Mouse (Mus musculus): ENCODE data around the gene Arhgap22. TPM values are rescaled to one million over a fixed set of nuclear protein-coding genes. Genes with fewer than 3 reads are reported as not detected.
A peak's percentile ranks its signal among the peaks of the same experiment; 100 is the strongest.

Gene Arhgap22
- polyA plus RNA-seq, 1 experiment from 2014 or later, result 4.0 TPM

- Histone ChIP-seq H3K27me3 (replicated peaks) (0 out of 2 replicates have a peak, but pooled peaks cover 2% of the 10 kb centered on the region), H3K9me3 (no peaks in the 10 kb centered on the region), H3K9ac (no peak overlapping the region), H3K4me2 (no peak overlapping the region), H3K36me3 (no peaks in the 10 kb centered on the region), H3K4me1 (peaks cover 23% of the 10 kb centered on the region), H3K4me3 (no peak overlapping the region), H3K27ac (replicated peaks) (no peak overlapping the region)
- no peak for ATAC-seq (ENCODE audit: extremely low read depth, insufficient number of reproducible peaks, low FRiP score, low TSS enrichment)
- 74% methylated on average over 4 of the region's 4 CpGs for WGBS
Observed at GRCm38 (mm10) chr14:33287920-33288319, 74.1 kb downstream of the Arhgap22 start.

DNA sequence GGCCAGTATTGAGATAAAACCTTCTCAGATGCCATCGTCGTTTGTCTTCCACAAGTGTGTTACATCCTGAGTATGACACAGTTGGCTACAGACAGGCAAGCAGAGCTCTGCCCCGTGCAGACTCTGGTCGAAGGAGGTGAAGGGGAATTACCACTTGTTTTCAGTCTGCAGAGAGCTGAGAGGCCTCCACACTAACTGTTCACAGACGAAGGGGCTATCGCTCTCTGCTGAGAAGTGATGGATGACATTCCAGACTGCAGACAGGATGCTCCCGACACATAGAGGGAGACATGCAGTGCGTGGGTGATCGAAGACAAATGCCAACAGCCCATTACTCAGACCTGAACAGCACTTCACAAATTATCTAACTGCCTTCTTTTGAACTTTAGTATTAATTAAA lies 76.2 kb downstream of the Arhgap22 start:
- H3K9ac ChIP-seq, result no peak overlapping the region
- H3K4me3 ChIP-seq, result no peak overlapping the region
- 0 out of 2 replicates have a peak, but pooled peaks cover 2% of the 10 kb centered on the region for H3K27me3 ChIP-seq (replicated peaks)
- peaks cover 23% of the 10 kb centered on the region for H3K4me1 ChIP-seq
- H3K4me2 ChIP-seq, result no peak overlapping the region
- H3K36me3 ChIP-seq, result no peaks in the 10 kb centered on the region
- peak overlapping the region; percentile 54 for H3K27ac ChIP-seq (replicated peaks)
- ATAC-seq (ENCODE audit: extremely low read depth, insufficient number of reproducible peaks, low FRiP score, low TSS enrichment), result no peak
- WGBS, result 14% methylated on average over 9 of the region's 9 CpGs
- H3K9me3 ChIP-seq, result no peaks in the 10 kb centered on the region

- Histone ChIP-seq H3K36me3 (no peaks in the 10 kb centered on the region), H3K27me3 (replicated peaks) (no peaks in the 10 kb centered on the region), H3K4me1 (peaks cover 9% of the 10 kb centered on the region), H3K27ac (replicated peaks) (no peak overlapping the region), H3K9me3 (no peaks in the 10 kb centered on the region), H3K9ac (no peak overlapping the region), H3K4me3 (no peak overlapping the region), H3K4me2 (no peak overlapping the region)
- WGBS, result 56% methylated on average over 1 of the region's 1 CpGs
- ATAC-seq (ENCODE audit: extremely low read depth, insufficient number of reproducible peaks, low FRiP score, low TSS enrichment), result no peak
Observed at GRCm38 (mm10) chr14:33294488-33294887, 80.7 kb downstream of the Arhgap22 start.

DNA sequence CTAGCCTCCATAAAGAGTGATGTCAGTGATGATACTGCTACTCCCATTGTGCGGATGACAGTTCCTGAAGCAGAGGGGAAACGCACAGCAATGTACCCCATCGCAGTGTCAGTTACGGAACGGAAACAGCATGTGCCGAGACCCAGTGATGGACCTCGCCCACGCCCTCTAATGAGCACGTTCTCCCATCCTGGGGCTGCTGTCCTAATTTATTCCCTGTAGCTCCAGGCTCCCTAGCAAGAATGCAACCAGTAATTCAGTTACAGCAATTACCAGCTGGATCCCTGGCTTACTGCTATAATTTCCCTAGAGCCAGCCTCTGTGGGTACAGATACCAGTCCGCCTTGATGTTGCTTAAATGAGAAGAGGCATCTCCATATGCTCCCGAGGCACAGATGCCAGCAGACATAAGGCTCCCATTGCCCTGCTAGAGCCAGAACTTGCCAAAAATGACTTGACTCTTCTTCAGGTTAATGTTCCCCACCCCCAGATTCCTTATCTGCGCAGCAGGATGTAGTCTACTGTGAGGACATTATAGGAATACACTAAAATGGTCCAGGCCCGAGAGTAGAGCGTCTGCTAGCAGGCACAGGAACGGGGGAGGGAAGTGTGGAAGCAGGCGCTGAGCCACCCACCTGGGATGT lies 83.0 kb downstream of the Arhgap22 start:
- Histone ChIP-seq H3K9me3 (no peaks in the 10 kb centered on the region), H3K9ac (no peak overlapping the region), H3K36me3 (no peaks in the 10 kb centered on the region), H3K4me1 (no peaks in the 10 kb centered on the region), H3K4me2 (no peak overlapping the region), H3K27me3 (replicated peaks) (no peaks in the 10 kb centered on the region), H3K27ac (replicated peaks) (no peak overlapping the region), H3K4me3 (no peak overlapping the region)
- no peak for ATAC-seq (ENCODE audit: extremely low read depth, insufficient number of reproducible peaks, low FRiP score, low TSS enrichment)
- WGBS, result 78% methylated on average over 16 of the region's 16 CpGs

DNA sequence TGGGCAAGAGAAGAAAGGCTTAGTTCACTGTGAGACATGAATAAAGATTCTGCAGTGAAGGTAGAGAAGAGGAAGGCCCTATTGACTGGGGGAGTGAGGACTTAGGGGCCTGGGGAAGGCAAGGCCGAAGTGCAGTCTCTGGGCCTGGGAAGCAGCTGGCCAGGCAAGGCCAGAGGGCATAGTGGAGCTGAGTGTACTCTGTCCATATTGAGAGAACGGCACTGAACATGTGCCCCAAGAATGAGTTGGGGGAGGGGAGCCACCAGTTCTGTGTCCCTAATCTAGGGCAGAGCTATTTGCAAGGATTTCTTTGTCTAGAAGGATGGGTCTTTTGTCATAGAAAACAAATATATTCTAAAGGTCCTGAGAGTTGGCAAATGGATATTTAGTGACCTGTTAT lies 86.8 kb downstream of the Arhgap22 start:
- Histone ChIP-seq H3K9me3 (no peaks in the 10 kb centered on the region), H3K4me2 (no peak overlapping the region), H3K4me1 (peaks cover 7% of the 10 kb centered on the region), H3K9ac (no peak overlapping the region), H3K4me3 (no peak overlapping the region), H3K27ac (replicated peaks) (no peak overlapping the region), H3K27me3 (replicated peaks) (no peaks in the 10 kb centered on the region), H3K36me3 (no peaks in the 10 kb centered on the region)
- WGBS, result 64% methylated on average over 2 of the region's 2 CpGs
- no peak for ATAC-seq (ENCODE audit: extremely low read depth, insufficient number of reproducible peaks, low FRiP score, low TSS enrichment)

- Histone ChIP-seq H3K4me3 (no peak overlapping the region), H3K36me3 (no peaks in the 10 kb centered on the region), H3K9me3 (no peaks in the 10 kb centered on the region), H3K4me2 (no peak overlapping the region), H3K27me3 (replicated peaks) (no peaks in the 10 kb centered on the region), H3K27ac (replicated peaks) (no peak overlapping the region), H3K9ac (no peak overlapping the region), H3K4me1 (peaks cover 18% of the 10 kb centered on the region)
- no peak for ATAC-seq (ENCODE audit: extremely low read depth, insufficient number of reproducible peaks, low FRiP score, low TSS enrichment)
- WGBS, result 20% methylated on average over 9 of the region's 9 CpGs
Observed at GRCm38 (mm10) chr14:33303348-33303819, 89.6 kb downstream of the Arhgap22 start.

- Histone ChIP-seq H3K9ac (0 out of 2 replicates have a peak overlapping the region, but pooled peaks have one; percentile 8), H3K27me3 (replicated peaks) (0 out of 2 replicates have a peak, but pooled peaks cover 7% of the 10 kb centered on the region), H3K4me1 (peaks cover 18% of the 10 kb centered on the region), H3K9me3 (no peaks in the 10 kb centered on the region), H3K36me3 (no peaks in the 10 kb centered on the region), H3K27ac (replicated peaks) (peak overlapping the region; percentile 36), H3K4me2 (peak overlapping the region; percentile 49), H3K4me3 (0 out of 2 replicates have a peak overlapping the region, but pooled peaks have one; percentile 1)
- peak; percentile 69; the same call in 1 of the 2 replicates for ATAC-seq (ENCODE audit: extremely low read depth, insufficient number of reproducible peaks, low FRiP score, low TSS enrichment)
- WGBS, result 34% methylated on average over 12 of the region's 12 CpGs
Observed at GRCm38 (mm10) chr14:33305645-33306281, 91.9 kb downstream of the Arhgap22 start.

DNA sequence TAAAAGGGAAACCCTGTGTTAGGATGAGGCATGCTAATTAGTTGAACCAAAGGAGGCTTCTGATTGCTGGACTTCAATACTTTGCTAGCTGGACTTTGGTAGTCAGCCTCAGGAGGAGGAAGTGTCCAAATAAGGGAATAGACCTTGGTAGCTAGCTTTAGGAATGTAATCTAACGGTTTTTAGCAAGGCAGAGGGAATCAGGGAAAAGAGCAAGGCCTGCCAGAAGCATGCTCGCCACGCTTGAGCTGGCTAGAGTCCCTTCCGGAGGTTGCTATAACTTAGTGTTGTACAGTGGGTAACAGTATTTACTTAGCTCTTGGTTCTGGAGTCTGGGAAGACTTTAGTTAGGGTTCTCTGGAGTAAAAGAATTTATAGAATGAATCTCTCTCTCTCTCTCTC lies 96.9 kb downstream of the Arhgap22 start:
- Histone ChIP-seq H3K4me2 (no peak overlapping the region), H3K4me3 (no peak overlapping the region), H3K27me3 (replicated peaks) (peaks cover 25% of the 10 kb centered on the region), H3K9ac (no peak overlapping the region), H3K4me1 (peaks cover 21% of the 10 kb centered on the region), H3K9me3 (no peaks in the 10 kb centered on the region), H3K36me3 (no peaks in the 10 kb centered on the region), H3K27ac (replicated peaks) (no peak overlapping the region)
- 21% methylated on average over 4 of the region's 4 CpGs for WGBS
- ATAC-seq (ENCODE audit: extremely low read depth, insufficient number of reproducible peaks, low FRiP score, low TSS enrichment), result no peak

- Histone ChIP-seq H3K27ac (replicated peaks) (no peak overlapping the region), H3K36me3 (no peaks in the 10 kb centered on the region), H3K9me3 (no peaks in the 10 kb centered on the region), H3K4me2 (no peak overlapping the region), H3K4me1 (peaks cover 16% of the 10 kb centered on the region; the same call in 1 of the 2 replicates), H3K27me3 (replicated peaks) (peaks cover 37% of the 10 kb centered on the region), H3K9ac (no peak overlapping the region), H3K4me3 (no peak overlapping the region)
- 46% methylated on average over 4 of the region's 4 CpGs for WGBS
- no peak for ATAC-seq (ENCODE audit: extremely low read depth, insufficient number of reproducible peaks, low FRiP score, low TSS enrichment)
Observed at GRCm38 (mm10) chr14:33312309-33312708, 98.5 kb downstream of the Arhgap22 start.

GRCm38 (mm10) chr14:33313624-33314023 lies 99.8 kb downstream of the Arhgap22 start:
- H3K9ac ChIP-seq, result no peak overlapping the region
- no peaks in the 10 kb centered on the region for H3K9me3 ChIP-seq
- H3K36me3 ChIP-seq, result no peaks in the 10 kb centered on the region
- H3K4me2 ChIP-seq, result peak overlapping the region; percentile 40
- WGBS, result 1% methylated on average over 4 of the region's 4 CpGs
- H3K27me3 ChIP-seq (replicated peaks), result peaks cover 49% of the 10 kb centered on the region
- peaks cover 13% of the 10 kb centered on the region for H3K4me1 ChIP-seq
- H3K4me3 ChIP-seq, result no peak overlapping the region
- no peak for ATAC-seq (ENCODE audit: extremely low read depth, insufficient number of reproducible peaks, low FRiP score, low TSS enrichment)
- H3K27ac ChIP-seq (replicated peaks), result no peak overlapping the region

DNA sequence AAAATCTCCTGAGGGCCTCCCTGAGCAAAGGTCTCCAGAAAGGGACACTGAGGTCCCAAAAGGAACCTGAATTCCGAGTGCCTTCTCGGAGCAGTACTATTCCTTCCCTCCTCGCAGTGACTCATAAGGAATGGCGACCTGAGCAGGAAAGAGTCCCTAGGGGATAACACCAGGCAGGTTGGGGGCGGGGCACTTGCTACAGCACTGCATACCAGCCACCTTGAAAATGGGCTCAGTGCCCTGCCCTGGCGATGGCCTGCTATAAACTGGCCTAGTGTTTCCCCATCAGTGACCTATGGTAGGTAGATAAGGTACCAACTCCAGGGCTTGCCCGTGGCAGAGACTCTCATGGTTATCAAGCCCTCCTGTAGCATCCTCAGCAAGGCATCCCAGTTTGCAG lies 100.3 kb downstream of the Arhgap22 start:
- Histone ChIP-seq H3K9me3 (no peaks in the 10 kb centered on the region), H3K36me3 (no peaks in the 10 kb centered on the region), H3K4me3 (no peak overlapping the region), H3K9ac (no peak overlapping the region), H3K4me1 (peaks cover 13% of the 10 kb centered on the region), H3K27me3 (replicated peaks) (peaks cover 53% of the 10 kb centered on the region), H3K4me2 (peak overlapping the region; percentile 40; the same call in 1 of the 2 replicates), H3K27ac (replicated peaks) (no peak overlapping the region)
- no peak for ATAC-seq (ENCODE audit: extremely low read depth, insufficient number of reproducible peaks, low FRiP score, low TSS enrichment)
- WGBS, result 38% methylated on average over 7 of the region's 7 CpGs
